Mouse (Mus musculus): Measurements from ENCODE around the gene Gm37240. TPM values are rescaled to one million over a fixed set of nuclear protein-coding genes. Genes with fewer than 3 reads are reported as not detected.

The Gm37240 gene
- polyA plus RNA-seq, 1 experiment from 2014 or later, result 3.3 TPM

DNA sequence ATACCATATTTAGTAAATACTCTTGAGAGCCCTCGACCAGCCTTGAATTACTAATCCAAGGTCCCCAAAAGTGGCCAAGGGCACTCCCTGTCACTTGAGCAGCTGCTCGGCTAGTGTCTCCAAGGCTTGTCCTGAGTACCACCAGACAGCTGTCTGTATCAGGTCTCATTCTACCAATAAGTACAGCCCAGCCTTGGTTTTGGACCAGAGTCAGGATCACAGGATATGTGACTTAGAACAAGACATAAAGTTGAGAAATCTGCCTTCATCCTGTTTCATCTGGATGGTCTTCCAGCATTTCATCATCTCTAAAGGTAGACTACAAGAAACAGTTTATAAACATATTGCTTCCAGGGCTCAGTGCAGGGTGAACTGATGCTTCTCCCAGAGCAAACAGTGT lies 253.6 kb downstream of the Gm37240 start:
- ATAC-seq, result no peak
- Histone ChIP-seq H3K9me3 (ENCODE audit: control insufficient read depth) (no peaks in the 10 kb centered on the region), H3K4me2 (replicated peaks; ENCODE audit: low read depth) (no peak overlapping the region), H3K4me1 (replicated peaks; ENCODE audit: control insufficient read depth, insufficient read depth, low read length) (no peaks in the 10 kb centered on the region), H3K27ac (ENCODE audit: low read depth, low read length) (no peak overlapping the region), H3K27me3 (replicated peaks; ENCODE audit: control insufficient read depth, insufficient read depth, low read length) (no peaks in the 10 kb centered on the region), H3K9ac (ENCODE audit: low read depth, low read length) (no peak overlapping the region), H3K4me3 (ENCODE audit: low read depth, low read length) (no peak overlapping the region), H3K36me3 (ENCODE audit: control insufficient read depth, insufficient read depth) (no peaks in the 10 kb centered on the region)
- TF ChIP-seq CTCF (IDR thresholded peaks at IDR 0.05; ENCODE audit: low read depth), result no peak
- WGBS, result 72% methylated on average over 2 of the region's 2 CpGs

DNA sequence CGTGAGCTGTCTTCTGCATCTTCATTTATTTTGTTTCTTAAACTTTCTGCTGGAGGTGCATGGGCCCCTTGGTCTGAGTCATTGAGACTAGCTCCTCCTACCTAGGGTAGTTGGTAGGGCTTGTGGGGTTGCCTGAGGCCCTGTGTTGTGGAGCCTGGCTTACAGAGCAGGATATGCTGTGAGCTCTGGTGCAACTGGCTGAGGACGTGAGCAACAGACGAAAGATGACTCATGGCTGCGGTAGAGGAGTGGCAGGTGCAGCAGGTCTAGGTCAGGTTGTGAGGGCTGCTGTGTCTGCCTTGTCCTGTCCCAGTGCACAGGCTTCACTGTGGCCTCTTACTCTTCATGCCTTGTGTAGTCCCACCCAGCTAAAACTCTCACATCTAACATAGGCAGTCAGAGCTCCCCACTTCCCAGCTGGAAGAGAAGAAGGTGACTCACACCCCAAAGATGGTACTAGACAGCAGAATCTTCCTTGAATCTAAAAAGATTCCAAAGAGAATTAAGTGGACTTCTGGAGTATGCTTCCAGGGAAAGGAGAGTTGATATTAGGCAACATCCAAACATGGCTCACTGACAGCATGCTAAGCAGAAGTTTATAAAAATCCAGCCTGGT lies 257.3 kb downstream of the Gm37240 start:
- Histone ChIP-seq H3K27me3 (replicated peaks; ENCODE audit: control insufficient read depth, insufficient read depth, low read length) (no peaks in the 10 kb centered on the region), H3K9ac (ENCODE audit: low read depth, low read length) (no peak overlapping the region), H3K4me2 (replicated peaks; ENCODE audit: low read depth) (no peak overlapping the region), H3K9me3 (ENCODE audit: control insufficient read depth) (no peaks in the 10 kb centered on the region), H3K27ac (ENCODE audit: low read depth, low read length) (no peak overlapping the region), H3K4me1 (replicated peaks; ENCODE audit: control insufficient read depth, insufficient read depth, low read length) (no peaks in the 10 kb centered on the region), H3K36me3 (ENCODE audit: control insufficient read depth, insufficient read depth) (no peaks in the 10 kb centered on the region), H3K4me3 (ENCODE audit: low read depth, low read length) (no peak overlapping the region)
- ATAC-seq, result no peak
- no peak for TF ChIP-seq CTCF (IDR thresholded peaks at IDR 0.05; ENCODE audit: low read depth)
- 83% methylated on average over 4 of the region's 4 CpGs for WGBS

DNA sequence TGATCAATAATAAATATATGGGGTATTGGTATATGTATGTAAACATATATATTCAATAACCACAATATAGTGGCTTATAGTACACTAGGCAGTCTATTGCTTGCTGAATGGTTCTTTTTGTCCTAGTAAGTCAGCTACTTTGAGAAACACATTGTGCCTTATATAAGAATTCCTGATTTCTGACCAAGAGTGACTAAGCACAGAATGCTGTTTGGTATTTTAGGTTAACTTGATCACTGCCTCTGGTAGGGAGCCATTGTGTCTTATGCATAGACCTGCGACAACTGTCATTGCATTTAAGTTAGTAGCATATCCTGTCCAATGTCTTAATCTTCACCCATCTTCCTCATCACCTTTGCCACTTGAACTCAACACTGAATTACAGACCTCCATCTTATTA lies 267.6 kb downstream of the Gm37240 start:
- Histone ChIP-seq H3K9ac (ENCODE audit: low read depth, low read length) (no peak overlapping the region), H3K9me3 (ENCODE audit: control insufficient read depth) (no peaks in the 10 kb centered on the region), H3K27me3 (replicated peaks; ENCODE audit: control insufficient read depth, insufficient read depth, low read length) (no peaks in the 10 kb centered on the region), H3K4me3 (ENCODE audit: low read depth, low read length) (no peak overlapping the region), H3K27ac (ENCODE audit: low read depth, low read length) (no peak overlapping the region), H3K36me3 (ENCODE audit: control insufficient read depth, insufficient read depth) (peaks cover 12% of the 10 kb centered on the region), H3K4me2 (replicated peaks; ENCODE audit: low read depth) (no peak overlapping the region), H3K4me1 (replicated peaks; ENCODE audit: control insufficient read depth, insufficient read depth, low read length) (no peaks in the 10 kb centered on the region)
- WGBS, result 96% methylated on average over 1 of the region's 1 CpGs
- ATAC-seq, result no peak
- no peak for TF ChIP-seq CTCF (IDR thresholded peaks at IDR 0.05; ENCODE audit: low read depth)

DNA sequence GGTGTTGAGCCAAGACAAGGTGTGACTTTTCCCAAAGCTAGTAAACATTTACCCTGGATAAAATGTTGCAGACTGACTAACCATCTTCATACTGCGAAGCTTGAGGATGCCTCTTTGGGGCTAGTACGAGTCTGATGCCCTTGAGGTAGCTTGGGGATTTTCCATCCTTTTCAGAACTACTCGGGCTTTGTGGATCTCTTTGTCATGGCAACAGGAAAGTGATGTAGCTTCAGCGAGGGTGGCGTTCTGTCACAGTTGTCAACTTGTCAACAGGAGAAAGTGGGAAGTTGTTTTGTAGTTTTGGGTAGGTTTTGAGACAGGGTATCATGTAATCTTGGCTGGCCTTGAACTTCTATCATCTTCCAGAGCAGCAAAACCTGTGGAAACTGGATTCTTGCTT lies 268.0 kb downstream of the Gm37240 start:
- TF ChIP-seq CTCF (IDR thresholded peaks at IDR 0.05; ENCODE audit: low read depth), result no peak
- ATAC-seq, result no peak
- no peaks in the 10 kb centered on the region for H3K27me3 ChIP-seq (replicated peaks; ENCODE audit: control insufficient read depth, insufficient read depth, low read length)
- WGBS, result 93% methylated on average over 5 of the region's 5 CpGs
- H3K4me1 ChIP-seq (replicated peaks; ENCODE audit: control insufficient read depth, insufficient read depth, low read length), result no peaks in the 10 kb centered on the region
- no peak overlapping the region for H3K4me2 ChIP-seq (replicated peaks; ENCODE audit: low read depth)
- H3K9me3 ChIP-seq (ENCODE audit: control insufficient read depth), result no peaks in the 10 kb centered on the region
- no peak overlapping the region for H3K27ac ChIP-seq (ENCODE audit: low read depth, low read length)
- H3K9ac ChIP-seq (ENCODE audit: low read depth, low read length), result no peak overlapping the region
- H3K36me3 ChIP-seq (ENCODE audit: control insufficient read depth, insufficient read depth), result peaks cover 12% of the 10 kb centered on the region
- no peak overlapping the region for H3K4me3 ChIP-seq (ENCODE audit: low read depth, low read length)

DNA sequence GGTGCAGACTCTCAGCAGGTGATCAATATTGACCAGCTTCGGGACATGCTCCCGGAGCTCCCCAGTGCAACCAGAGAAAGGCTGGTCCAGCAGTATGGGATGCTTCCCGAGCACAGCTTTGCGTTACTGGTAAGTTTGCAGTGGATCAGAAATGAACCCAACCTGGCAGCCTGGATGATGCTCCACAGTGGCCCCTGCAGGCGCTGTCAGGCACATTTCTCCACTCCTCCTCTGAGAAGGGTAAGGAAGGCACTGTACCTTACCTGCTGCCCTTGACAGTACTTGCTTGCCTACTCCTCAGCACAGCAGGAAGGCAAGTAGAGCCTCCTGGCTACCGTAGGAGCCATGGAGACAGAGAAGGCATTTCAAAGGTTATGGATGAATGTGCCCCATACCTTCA lies 268.4 kb downstream of the Gm37240 start:
- peak; percentile 28 for TF ChIP-seq CTCF (IDR thresholded peaks at IDR 0.05; ENCODE audit: low read depth)
- Histone ChIP-seq H3K27me3 (replicated peaks; ENCODE audit: control insufficient read depth, insufficient read depth, low read length) (no peaks in the 10 kb centered on the region), H3K4me3 (ENCODE audit: low read depth, low read length) (no peak overlapping the region)

DNA sequence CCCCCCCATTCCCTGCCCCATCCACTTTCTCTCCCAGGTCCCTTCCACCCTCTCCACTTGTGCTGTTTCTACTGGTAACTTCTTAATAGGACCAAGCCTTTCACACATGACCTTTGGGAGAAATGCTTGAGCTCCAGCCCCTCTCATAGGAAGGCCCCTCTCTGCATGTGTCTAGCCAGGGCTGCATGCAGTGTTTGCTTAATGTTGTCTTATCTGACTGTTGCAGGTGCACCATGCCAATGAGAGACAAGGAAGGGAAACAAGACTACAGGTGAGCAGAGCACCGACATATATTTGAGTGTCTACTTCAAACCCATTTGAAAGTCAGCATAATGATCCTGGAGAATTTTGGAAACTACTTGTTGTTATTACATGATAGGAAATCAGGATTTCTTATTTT lies 270.9 kb downstream of the Gm37240 start:
- Histone ChIP-seq H3K27me3 (replicated peaks; ENCODE audit: control insufficient read depth, insufficient read depth, low read length) (no peaks in the 10 kb centered on the region), H3K4me2 (replicated peaks; ENCODE audit: low read depth) (no peak overlapping the region), H3K4me3 (ENCODE audit: low read depth, low read length) (no peak overlapping the region), H3K36me3 (ENCODE audit: control insufficient read depth, insufficient read depth) (peaks cover 15% of the 10 kb centered on the region), H3K4me1 (replicated peaks; ENCODE audit: control insufficient read depth, insufficient read depth, low read length) (no peaks in the 10 kb centered on the region), H3K27ac (ENCODE audit: low read depth, low read length) (no peak overlapping the region), H3K9me3 (ENCODE audit: control insufficient read depth) (no peaks in the 10 kb centered on the region), H3K9ac (ENCODE audit: low read depth, low read length) (no peak overlapping the region)
- no peak for ATAC-seq
- WGBS, result 94% methylated on average over 1 of the region's 1 CpGs
- TF ChIP-seq CTCF (IDR thresholded peaks at IDR 0.05; ENCODE audit: low read depth), result no peak

More for the DNA sequence above, 268.4 kb downstream of the Gm37240 start:
- Histone ChIP-seq H3K4me2 (replicated peaks; ENCODE audit: low read depth) (no peak overlapping the region), H3K9me3 (ENCODE audit: control insufficient read depth) (no peaks in the 10 kb centered on the region), H3K27ac (ENCODE audit: low read depth, low read length) (no peak overlapping the region), H3K36me3 (ENCODE audit: control insufficient read depth, insufficient read depth) (peaks cover 13% of the 10 kb centered on the region), H3K9ac (ENCODE audit: low read depth, low read length) (no peak overlapping the region), H3K4me1 (replicated peaks; ENCODE audit: control insufficient read depth, insufficient read depth, low read length) (no peaks in the 10 kb centered on the region)
- ATAC-seq, result no peak
- WGBS, result 83% methylated on average over 6 of the region's 6 CpGs

DNA sequence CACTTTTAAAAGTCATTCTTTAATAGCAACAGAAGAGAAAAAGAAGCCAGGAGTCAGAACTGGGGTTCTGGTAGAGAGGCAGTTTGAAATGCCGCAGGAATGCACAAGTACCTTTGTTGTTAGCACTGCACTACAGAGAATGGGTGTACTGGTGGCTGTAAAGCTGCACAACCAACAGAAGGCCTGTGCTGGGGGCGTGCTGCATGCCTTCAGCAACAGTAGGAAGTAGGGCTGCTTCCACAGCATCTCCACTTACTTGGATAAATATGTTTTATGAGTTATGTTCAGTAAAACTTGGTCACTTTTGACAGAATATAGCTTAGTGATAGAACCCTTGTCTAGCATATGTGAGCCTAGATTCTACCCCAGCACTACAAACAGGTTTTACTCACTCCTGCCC lies 279.6 kb downstream of the Gm37240 start:
- H3K36me3 ChIP-seq (ENCODE audit: control insufficient read depth, insufficient read depth), result no peaks in the 10 kb centered on the region; the same call in 1 of the 2 replicates
- no peaks in the 10 kb centered on the region for H3K4me1 ChIP-seq (replicated peaks; ENCODE audit: control insufficient read depth, insufficient read depth, low read length)
- H3K9me3 ChIP-seq (ENCODE audit: control insufficient read depth), result no peaks in the 10 kb centered on the region
- H3K4me2 ChIP-seq (replicated peaks; ENCODE audit: low read depth), result no peak overlapping the region
- no peaks in the 10 kb centered on the region for H3K27me3 ChIP-seq (replicated peaks; ENCODE audit: control insufficient read depth, insufficient read depth, low read length)
- no peak overlapping the region for H3K27ac ChIP-seq (ENCODE audit: low read depth, low read length)
- 95% methylated on average over 2 of the region's 2 CpGs for WGBS
- TF ChIP-seq CTCF (IDR thresholded peaks at IDR 0.05; ENCODE audit: low read depth), result no peak
- no peak overlapping the region for H3K9ac ChIP-seq (ENCODE audit: low read depth, low read length)
- no peak overlapping the region for H3K4me3 ChIP-seq (ENCODE audit: low read depth, low read length)
- ATAC-seq, result no peak

Measured in intestine, postnatal 0 days (tissue).